Comparison of ENCODE assay signal across 8 mouse cellular contexts in genomic region chr1:152520798-152521575, GRCm38 (mm10).
DNase-seq lines count a peak whose midpoint lies in the region; ATAC-seq and TF ChIP-seq lines count a peak whose summit lies in the region.
"Had no signal": no experiment of that assay in that cellular context is flagged by ENCODE, and none has a peak within 500 bp of the region (broad histone marks: within the 10 kb centered on the region; RNA-seq: fewer than 3 reads in every experiment).

No protein-coding gene starts in this region.

- TF ChIP-seq EP300 in liver, embryonic 14.5 days (IDR thresholded peaks at IDR 0.05; ENCODE audit: low read depth): no peak

- no peak overlapping the region for H3K4me2 ChIP-seq in forebrain, embryonic 12.5 days
- no peak overlapping the region for H3K4me2 ChIP-seq in liver, embryonic 14.5 days (ENCODE audit: low read depth)
- H3K4me2 ChIP-seq: heart, embryonic 13.5 days had no signal

- H3K9me3 ChIP-seq in forebrain, embryonic 12.5 days: no peaks in the 10 kb centered on the region
- no peaks in the 10 kb centered on the region for H3K9me3 ChIP-seq in liver, embryonic 14.5 days (ENCODE audit: control insufficient read depth, low read length)
- H3K9me3 ChIP-seq: heart, embryonic 13.5 days had no signal

- no peak overlapping the region for H3K9ac ChIP-seq in forebrain, embryonic 12.5 days
- H3K9ac ChIP-seq in liver, embryonic 14.5 days (replicated peaks): no peak overlapping the region
- H3K9ac ChIP-seq: heart, embryonic 13.5 days had no signal

- WGBS in forebrain, embryonic 12.5 days: 77% methylated on average over 16 of the region's 16 CpGs
- WGBS in kidney, adult 2 months: 75% methylated on average over 16 of the region's 16 CpGs
- 65% methylated on average over 16 of the region's 16 CpGs for WGBS in liver, embryonic 14.5 days (ENCODE audit: insufficient replicate concordance)

- H3K4me1 ChIP-seq in forebrain, embryonic 12.5 days: 0 out of 2 replicates have a peak, but pooled peaks cover 2% of the 10 kb centered on the region
- no peaks in the 10 kb centered on the region for H3K4me1 ChIP-seq in kidney, adult 2 months (ENCODE audit: control insufficient read depth, insufficient read depth, low read length)
- H3K4me1 ChIP-seq in liver, embryonic 14.5 days (replicated peaks; ENCODE audit: control insufficient read depth in 2 of 2, insufficient read depth in 2 of 2, low read length in 1 of 2): no peaks in the 10 kb centered on the region

- peaks cover 7% of the 10 kb centered on the region; the same call in 1 of the 2 replicates for H3K36me3 ChIP-seq in forebrain, embryonic 12.5 days (replicated peaks)
- H3K36me3 ChIP-seq in kidney, adult 2 months (ENCODE audit: control insufficient read depth, insufficient read depth, low read length): peaks cover 17% of the 10 kb centered on the region
- no peaks in the 10 kb centered on the region for H3K36me3 ChIP-seq in liver, embryonic 14.5 days (replicated peaks; ENCODE audit: control insufficient read depth, insufficient read depth, low read depth)

- peak; percentile 63 for DNase-seq in urinary bladder, postnatal 14 days (ENCODE audit: low spot score)
- DNase-seq in urinary bladder, postnatal 10 days (ENCODE audit: low spot score): no peak
- peak; percentile 61 for DNase-seq in adrenal gland, postnatal 25 days
- peak; percentile 76 for DNase-seq in kidney, adult 2 months
- peak in 2 of 3 experiments; percentile 10 to 26 for DNase-seq in liver, embryonic 14.5 days (ENCODE audit: low read depth in 3 of 3, low spot score in 3 of 3)
- DNase-seq in retina, postnatal 1 day: peak; percentile 78

- TF ChIP-seq CTCF in kidney, adult 2 months (conservative IDR thresholded peaks at IDR 0.05; ENCODE audit: insufficient read depth, insufficient read length, low read depth, low read length): peak; percentile 67
- peak; percentile 81 for TF ChIP-seq CTCF in liver, embryonic 14.5 days (IDR thresholded peaks at IDR 0.05; ENCODE audit: low read depth)

- no peak overlapping the region for H3K4me3 ChIP-seq in forebrain, embryonic 12.5 days (replicated peaks)
- no peak overlapping the region for H3K4me3 ChIP-seq in kidney, adult 2 months (ENCODE audit: insufficient read depth, low read depth, low read length)
- H3K4me3 ChIP-seq in liver, embryonic 14.5 days (ENCODE audit: insufficient read depth in 1 of 2, low read depth in 2 of 2, low read length in 2 of 2): no peak overlapping the region
- H3K4me3 ChIP-seq: heart, embryonic 13.5 days had no signal

- no peak overlapping the region for H3K27ac ChIP-seq in forebrain, embryonic 12.5 days
- H3K27ac ChIP-seq in kidney, adult 2 months (ENCODE audit: insufficient read depth, low read depth, low read length): no peak overlapping the region
- H3K27ac ChIP-seq in liver, embryonic 14.5 days: no peak overlapping the region
- H3K27ac ChIP-seq: heart, embryonic 13.5 days had no signal

- no peaks in the 10 kb centered on the region for H3K27me3 ChIP-seq in forebrain, embryonic 12.5 days
- H3K27me3 ChIP-seq in kidney, adult 2 months (replicated peaks; ENCODE audit: control insufficient read depth, insufficient read depth, low read length): no peaks in the 10 kb centered on the region
- no peaks in the 10 kb centered on the region for H3K27me3 ChIP-seq in liver, embryonic 14.5 days (ENCODE audit: control insufficient read depth, insufficient read depth, low read length)
- H3K27me3 ChIP-seq: heart, embryonic 13.5 days had no signal

- no peak for TF ChIP-seq POLR2A in kidney, adult 2 months (IDR thresholded peaks at IDR 0.05; ENCODE audit: low read depth, low read length)

- 0 out of 2 replicates have a peak, but pooled peaks have one; percentile 22 for ATAC-seq in forebrain, embryonic 12.5 days (ENCODE audit: low FRiP score)
- ATAC-seq in liver, embryonic 14.5 days (ENCODE audit: insufficient read depth): no peak
